ENCODE assay signal across 8 mouse cellular contexts in the genomic region with DNA sequence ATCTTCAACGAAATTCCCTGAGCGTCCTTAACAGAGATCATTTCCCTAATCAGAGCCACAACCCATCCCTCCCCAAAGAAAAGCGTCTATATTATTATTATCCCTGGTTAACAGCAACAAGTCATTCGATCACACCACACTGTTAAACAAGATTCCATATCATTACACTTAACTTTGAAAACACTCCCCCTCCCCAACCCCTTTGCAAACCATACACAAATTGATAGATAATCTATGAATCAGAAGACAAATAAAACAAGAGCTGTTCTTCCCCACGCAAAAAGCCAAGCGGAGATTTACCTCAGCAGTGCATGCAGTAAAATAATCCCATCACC. TPM values are rescaled to one million over a fixed set of nuclear protein-coding genes. Genes with fewer than 3 reads are reported as not detected.
DNase-seq lines count a peak whose midpoint lies in the region; ATAC-seq and TF ChIP-seq lines count a peak whose summit lies in the region.

No protein-coding gene starts in this region.

- H3K27me3 ChIP-seq in heart, embryonic 10.5 days (ENCODE audit: insufficient read depth, poor library complexity, severe bottlenecking) = no peaks in the 10 kb centered on the region
- no peaks in the 10 kb centered on the region for H3K27me3 ChIP-seq in C2C12 (ENCODE audit: control insufficient read depth, insufficient read depth, insufficient read length)
- no peaks in the 10 kb centered on the region for H3K27me3 ChIP-seq in forebrain, embryonic 14.5 days (replicated peaks; ENCODE audit: control insufficient read depth, insufficient read depth, low read length)
- peaks cover 3% of the 10 kb centered on the region; the same call in 1 of the 2 replicates for H3K27me3 ChIP-seq in liver, embryonic 13.5 days

- H3K9ac ChIP-seq in forebrain, embryonic 14.5 days (ENCODE audit: low read length) = peak overlapping the region; percentile 72
- H3K9ac ChIP-seq in liver, embryonic 13.5 days = peak overlapping the region; percentile 74

- no peaks in the 10 kb centered on the region for H3K9me3 ChIP-seq in heart, embryonic 10.5 days
- H3K9me3 ChIP-seq in forebrain, embryonic 14.5 days (replicated peaks; ENCODE audit: control insufficient read depth, low read length) = no peaks in the 10 kb centered on the region
- H3K9me3 ChIP-seq in liver, embryonic 13.5 days (replicated peaks) = no peaks in the 10 kb centered on the region

- peaks cover 4% of the 10 kb centered on the region; the same call in 1 of the 2 replicates for H3K4me1 ChIP-seq in heart, embryonic 10.5 days
- H3K4me1 ChIP-seq in forebrain, embryonic 14.5 days (ENCODE audit: control insufficient read depth, insufficient read depth, low read length) = 0 out of 2 replicates have a peak, but pooled peaks cover 2% of the 10 kb centered on the region
- peaks cover 31% of the 10 kb centered on the region for H3K4me1 ChIP-seq in liver, embryonic 13.5 days (replicated peaks)

- H3K4me3 ChIP-seq in heart, embryonic 10.5 days = peak overlapping the region; percentile 86
- H3K4me3 ChIP-seq in C2C12 (ENCODE audit: insufficient read depth, poor library complexity, severe bottlenecking) = peak overlapping the region; percentile 40
- H3K4me3 ChIP-seq in forebrain, embryonic 14.5 days (ENCODE audit: low read depth, low read length) = peak overlapping the region; percentile 68
- H3K4me3 ChIP-seq in liver, embryonic 13.5 days (replicated peaks) = peak overlapping the region; percentile 79

- TF ChIP-seq CTCF in C2C12 (IDR thresholded peaks at IDR 0.05; ENCODE audit: control insufficient read depth, insufficient read depth, insufficient read length) = no peak

- peak overlapping the region; percentile 94 for H3K27ac ChIP-seq in heart, embryonic 10.5 days
- peak overlapping the region; percentile 79 for H3K27ac ChIP-seq in forebrain, embryonic 14.5 days (ENCODE audit: low read depth, low read length)
- peak overlapping the region; percentile 43; the same call in 1 of the 2 replicates for H3K27ac ChIP-seq in liver, embryonic 13.5 days

- H3K4me2 ChIP-seq in forebrain, embryonic 14.5 days (ENCODE audit: low read length) = peak overlapping the region; percentile 53
- H3K4me2 ChIP-seq in liver, embryonic 13.5 days = peak overlapping the region; percentile 94

- H3ac ChIP-seq in C2C12 (ENCODE audit: control insufficient read depth, insufficient read length, low read depth) = peak overlapping the region; percentile 65

- H3K79me3 ChIP-seq in C2C12 (ENCODE audit: low read depth) = no peaks in the 10 kb centered on the region

- H3K79me2 ChIP-seq in C2C12 (ENCODE audit: control insufficient read depth, insufficient read depth) = no peaks in the 10 kb centered on the region

- no peak for DNase-seq in heart, embryonic 10.5 days (ENCODE audit: low spot score)
- no peak for DNase-seq in heart, adult 9 months (ENCODE audit: low spot score in 2 of 2)
- no peak for DNase-seq in forebrain, embryonic 14.5 days (ENCODE audit: low spot score)
- DNase-seq in liver, embryonic 13.5 days = no peak
- no peak for DNase-seq in layer of hippocampus, postnatal 10 days (ENCODE audit: low spot score in 2 of 2)
- DNase-seq in adrenal gland, adult 18-20 months (ENCODE audit: low spot score in 2 of 2) = no peak
- no peak for DNase-seq in cerebellum, adult 11 months

- 0 out of 2 replicates have a peak, but pooled peaks have one; percentile 2 for ATAC-seq in forebrain, embryonic 14.5 days
- ATAC-seq in liver, embryonic 13.5 days (ENCODE audit: low read depth) = no peak

- 0% methylated on average over 6 of the region's 6 CpGs for WGBS in heart, embryonic 10.5 days
- WGBS in forebrain, embryonic 14.5 days = under 1% methylated on average over 6 of the region's 6 CpGs
- under 1% methylated on average over 6 of the region's 6 CpGs for WGBS in liver, embryonic 13.5 days (ENCODE audit: insufficient replicate concordance)

- H3K36me3 ChIP-seq in heart, embryonic 10.5 days = no peaks in the 10 kb centered on the region
- no peaks in the 10 kb centered on the region for H3K36me3 ChIP-seq in C2C12 (ENCODE audit: control insufficient read depth, insufficient read depth)
- H3K36me3 ChIP-seq in forebrain, embryonic 14.5 days (ENCODE audit: control insufficient read depth, insufficient read depth, low read length) = no peaks in the 10 kb centered on the region
- H3K36me3 ChIP-seq in liver, embryonic 13.5 days = no peaks in the 10 kb centered on the region

TF ChIP-seq in C2C12, 6 proteins besides CTCF, POLR2A, EP300 and RAD21:
- no peak for TF ChIP-seq MAX (IDR thresholded peaks at IDR 0.05)
- TF ChIP-seq FOSL1 (IDR thresholded peaks at IDR 0.05; ENCODE audit: insufficient read depth, low read length, poor library complexity, severe bottlenecking) = no peak
- TF ChIP-seq USF1 (IDR thresholded peaks at IDR 0.05; ENCODE audit: low read depth) = no peak
- no peak for TF ChIP-seq MYOG (IDR thresholded peaks at IDR 0.05; ENCODE audit: control insufficient read depth, extremely low read depth, insufficient read length)
- TF ChIP-seq MYOD1 (IDR thresholded peaks at IDR 0.05; ENCODE audit: control insufficient read depth, insufficient read length, low read depth) = no peak
- no peak for TF ChIP-seq CEBPB (IDR thresholded peaks at IDR 0.05; ENCODE audit: low read depth)
TF ChIP-seq in C2C12: peak in this region for 0.

RNA-seq across cellular contexts. Expression of a gene that starts 0.3 kb away (rescaled TPM):
- polyA plus RNA-seq in heart, embryonic 10.5 days (2016; fragmentation: Nextera tagmentation; extraction: Ambion mirVana) = 2.6 and 4.2 TPM in 2 replicates
- polyA plus RNA-seq in C2C12 (2012; fragmentation: generic; extraction: Trizol) = 0.18 TPM
- polyA plus RNA-seq in forebrain, embryonic 14.5 days (2014; fragmentation: Nextera tagmentation; extraction: Ambion mirVana) = 1.7 and 3.3 TPM in 2 replicates
- 0.69 and 0.82 TPM in 2 replicates for polyA plus RNA-seq in liver, embryonic 13.5 days (2015; fragmentation: Nextera tagmentation; extraction: Ambion mirVana)
- 1 to 10 TPM; 6.4 to 6.6 TPM for total RNA-seq in layer of hippocampus, postnatal 10 days (2021)
- total RNA-seq in adrenal gland, adult 18-20 months (2021) = 1 to 10 TPM; 5.8 to 6.5 TPM

Comparison
In these comparisons a context has a peak if more than half of its experiments do, and no peak if none do; other contexts are left out.
1. H3K27ac ChIP-seq: peak in every context shown above with its lines; median percentile 94 in heart, embryonic 10.5 days; 79 in forebrain, embryonic 14.5 days; 43 in liver, embryonic 13.5 days.